Mouse (Mus musculus) Patski (cell line): ENCODE data around the gene Cxcl1. TPM values are rescaled to one million over a fixed set of nuclear protein-coding genes. Genes with fewer than 3 reads are reported as not detected.

Experiments
- ATAC-seq: fragments of 100-300 bp; one replicate; pipeline ENCODE4 v1.8.0; 2021
- CTCF ChIA-PET: fragments of 350-600 bp; sonication (Branson Sonifier 250); formaldehyde crosslinking; loops from one replicate; lab custom pipeline; 2022; ENCODE audit warnings: inconsistent platforms; lab: Charles Lee
- POLR2A ChIA-PET: fragments of 350-600 bp; sonication (Branson Sonifier 250); formaldehyde crosslinking; loops from one replicate; lab custom pipeline; 2022; ENCODE audit warnings: antibody characterized with exemption, inconsistent platforms; lab: Charles Lee
- DNase-seq: peaks from one replicate; pipeline ENCODE4 v3.0.0-alpha.2; 2011; ENCODE audit warnings: low read depth, low spot score
- H3K27me3 ChIP-seq: fragments of 371-371 bp; one replicate; pipeline ENCODE4 v1.5.1; 2021
- CTCF ChIP-seq: fragments of 100-300 bp; IDR thresholded peaks from one replicate; pipeline ENCODE4 v1.5.1; 2021
- in situ Hi-C: fragments of 300-500 bp; cut with MboI; formaldehyde crosslinking; loops from 3 replicates; pipeline ENCODE4 v1.11.1; 2018; ENCODE audit warnings: low pct_unique_long_range_greater_than_20kb, mixed read lengths
- polyA plus RNA-seq: library from polyadenylated mRNA; unstranded; gene quantifications from one replicate; pipeline ENCODE4 v1.2.3, GENCODE M21; 2021

Cxcl1 gene
- polyA plus RNA-seq, 1 experiment from 2014 or later = 86.7 TPM

GRCm38 (mm10) chr5:90902380-90903260, 11.6 kb downstream of the Cxcl1 start:
- ATAC-seq (no peak), DNase-seq (no peak)
- POLR2A ChIA-PET = interaction anchor here (0.7 kb wide), 2 partner anchors 112 to 1957 kb away, joined by 3 to 10 read pairs; no protein-coding TSS in a partner anchor
- TF ChIP-seq CTCF = peak; percentile 52
- H3K27me3 ChIP-seq = no peaks in the 10 kb centered on the region
- in situ Hi-C loops = loop anchor here (10.0 kb wide), 2 partner anchors 108 to 248 kb away; partner anchors contain the start of gene Cxcl15
- CTCF ChIA-PET = interaction anchor here (0.6 to 11.9 kb wide), 15 partner anchors 11 to 301 kb away, joined by 3 to 100 read pairs (median 3); partner anchors contain the start of genes Cxcl1 and Mthfd2l

GRCm38 (mm10) chr5:90903339-90904020, 12.4 kb downstream of the Cxcl1 start, which contains the start of gene Cxcl2:
Cxcl2 (plus strand) TSS chr5:90903871.
- in situ Hi-C loops = loop anchor here (10.0 kb wide), 2 partner anchors 109 to 249 kb away; partner anchors contain the start of gene Cxcl15
- ChIA-PET POLR2A (interaction anchor here (0.7 kb wide), 2 partner anchors 113 to 1956 kb away, joined by 3 to 10 read pairs; no protein-coding TSS in a partner anchor), CTCF (interaction anchor here (1.0 to 11.9 kb wide), 12 partner anchors 12 to 302 kb away, joined by 3 to 100 read pairs (median 4); partner anchors contain the start of genes Cxcl1 and Mthfd2l)
- H3K27me3 ChIP-seq = no peaks in the 10 kb centered on the region
- DNase-seq (no peak), ATAC-seq (no peak)
- no peak for TF ChIP-seq CTCF

GRCm38 (mm10) chr5:90908983-90909382, 17.9 kb downstream of the Cxcl1 start:
- in situ Hi-C loops = loop anchor here (10.0 kb wide), 2 partner anchors 114 to 254 kb away; partner anchors contain the start of gene Cxcl15
- no peak for DNase-seq
- POLR2A ChIA-PET = no interaction called here
- TF ChIP-seq CTCF = peak; percentile 95
- no peak for ATAC-seq
- CTCF ChIA-PET = interaction anchor here (0.7 to 11.9 kb wide), 18 partner anchors 8 to 309 kb away, joined by 3 to 100 read pairs (median 4); partner anchors contain the start of genes Cxcl1, Mthfd2l and Ppbp
- H3K27me3 ChIP-seq = no peaks in the 10 kb centered on the region

- ATAC-seq = no peak
- no peak for TF ChIP-seq CTCF
- H3K27me3 ChIP-seq = no peaks in the 10 kb centered on the region
- DNase-seq = no peak
- ChIA-PET POLR2A (no interaction called here), CTCF (no interaction called here)
- in situ Hi-C loops = no loop called here
These were observed 28.5 kb downstream of the Cxcl1 start for GRCm38 (mm10) chr5:90919495-90919894.

- H3K27me3 ChIP-seq = no peaks in the 10 kb centered on the region
- no peak for ATAC-seq
- POLR2A ChIA-PET = interaction anchor here (0.8 kb wide), 1 partner anchor 710 kb away, joined by 3 read pairs; no protein-coding TSS in a partner anchor
- in situ Hi-C loops = no loop called here
- CTCF ChIA-PET = interaction anchor here (0.8 to 1.9 kb wide), 7 partner anchors 8 to 262 kb away, joined by 3 to 7 read pairs (median 3); partner anchors contain the start of genes Cxcl2 and Mthfd2l
- DNase-seq = no peak
- TF ChIP-seq CTCF = no peak
These were observed 31.9 kb downstream of the Cxcl1 start for GRCm38 (mm10) chr5:90922958-90923357.

GRCm38 (mm10) chr5:90930546-90930945, 39.5 kb downstream of the Cxcl1 start:
- no peaks in the 10 kb centered on the region for H3K27me3 ChIP-seq
- DNase-seq = no peak
- ChIA-PET POLR2A (interaction anchor here (0.7 to 1.1 kb wide), 3 partner anchors 23 to 54 kb away, joined by 3 to 4 read pairs (median 3); no protein-coding TSS in a partner anchor), CTCF (interaction anchor here (1.3 to 2.0 kb wide), 4 partner anchors 9 to 269 kb away, joined by 4 to 8 read pairs (median 4); partner anchors contain the start of gene Cxcl2)
- peak; percentile 3 for ATAC-seq
- in situ Hi-C loops = no loop called here
- no peak for TF ChIP-seq CTCF

GRCm38 (mm10) chr5:90930971-90931851, 40.2 kb downstream of the Cxcl1 start, which contains the start of gene Mthfd2l:
Mthfd2l (plus strand) TSS chr5:90931117.
- no peaks in the 10 kb centered on the region for H3K27me3 ChIP-seq
- in situ Hi-C loops = no loop called here
- POLR2A ChIA-PET = interaction anchor here (0.7 to 1.1 kb wide), 4 partner anchors 24 to 243 kb away, joined by 3 to 4 read pairs (median 4); no protein-coding TSS in a partner anchor
- ATAC-seq (peak; percentile 98), DNase-seq (peak; percentile 33)
- CTCF ChIA-PET = interaction anchor here (0.7 to 2.0 kb wide), 7 partner anchors 9 to 323 kb away, joined by 3 to 8 read pairs (median 4); partner anchors contain the start of gene Cxcl2
- TF ChIP-seq CTCF = peak; percentile 99

GRCm38 (mm10) chr5:90931911-90932310, 40.9 kb downstream of the Cxcl1 start:
- TF ChIP-seq CTCF = no peak
- DNase-seq = peak; percentile 25
- peak; percentile 9 for ATAC-seq
- in situ Hi-C loops = no loop called here
- CTCF ChIA-PET = interaction anchor here (0.7 to 2.0 kb wide), 5 partner anchors 9 to 324 kb away, joined by 3 to 8 read pairs (median 3); no protein-coding TSS in a partner anchor
- no peaks in the 10 kb centered on the region for H3K27me3 ChIP-seq
- POLR2A ChIA-PET = no interaction called here
